Mouse (Mus musculus): ENCODE results near the gene Olfr1359. TPM values are rescaled to one million over a fixed set of nuclear protein-coding genes. Genes with fewer than 3 reads are reported as not detected.
"Not testable (repeated sequence)": the region's sequence is repeated elsewhere in the genome, so short reads cannot be mapped to it uniquely, and the experiment has no call there.

Olfr1359 gene
- total RNA-seq, 2 experiments from 2014 or later, result not detected

GRCm38 (mm10) chr13:21754294-21755001, 56.5 kb downstream of the Olfr1359 start:
- DNase-seq; intact Hi-C loops (cut with DNase I): not testable (repeated sequence)

DNA sequence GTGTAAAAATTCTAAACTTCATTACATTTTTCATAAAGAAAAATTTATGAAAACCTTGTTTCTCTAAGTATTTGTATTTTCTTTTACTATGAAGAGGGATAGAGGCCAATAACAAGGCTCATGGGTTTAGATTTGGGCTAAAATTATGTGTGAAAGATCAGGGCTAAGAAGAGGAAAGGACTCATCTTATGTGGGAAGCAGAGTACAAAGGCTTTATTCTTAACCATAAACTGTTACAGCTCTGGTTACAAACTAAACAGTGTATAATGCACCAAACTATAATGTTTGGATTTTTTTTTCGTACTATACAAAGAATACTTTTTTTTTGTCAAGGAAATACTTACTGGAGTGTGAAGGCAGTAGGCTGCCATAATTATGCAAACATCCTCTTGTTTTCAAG, 57.8 kb downstream of the Olfr1359 start:
- no peak for DNase-seq

More for the DNA sequence above, 57.8 kb downstream of the Olfr1359 start:
- intact Hi-C loops (cut with DNase I), result no loop called here

Small RNA genes lying within 50 kb of the gene (microRNA-seq; reads per million reads assigned to microRNA genes)
- gene Gm44357 (0 reads per million in 2 experiments), gene Gm44367 (0 reads per million in 2 experiments), gene Gm44454 (0 reads per million in 2 experiments)

Other genes starting within 250 kb of the Olfr1359 start
- gene Zscan26, start 244.4 kb upstream of the Olfr1359 start, total RNA-seq (2021), result 10 to 100 TPM in 1 of 2 experiments, 1 to 10 TPM in 1; 8.8 to 11.9 TPM
- under 1 TPM in 1 of 2 experiments, not detected in 1; 0.17 TPM for gene Nkapl, start 229.6 kb upstream of the Olfr1359 start, total RNA-seq (2021)
- under 1 TPM; 0.25 to 0.43 TPM for gene Zkscan4, start 219.2 kb upstream of the Olfr1359 start, total RNA-seq (2021)
- gene Gm10065, start 218.7 kb upstream of the Olfr1359 start, total RNA-seq (2021), result not detected
- 10 to 100 TPM; 21.6 to 22.8 TPM for gene AK157302, start 202.9 kb upstream of the Olfr1359 start, total RNA-seq (2021)
- gene Gm11273, start 196.7 kb upstream of the Olfr1359 start, total RNA-seq (2021), result 100 to 1,000 TPM; 119 to 122 TPM
- 1 to 10 TPM; 4.0 to 6.2 TPM for gene Zkscan8, start 167.0 kb upstream of the Olfr1359 start, total RNA-seq (2021)
- not detected for gene Olfr1366, start 155.3 kb upstream of the Olfr1359 start, total RNA-seq (2021)
- gene Olfr1535, start 138.2 kb upstream of the Olfr1359 start, total RNA-seq (2021), result not detected
- not detected for gene Olfr1364, start 116.4 kb upstream of the Olfr1359 start, total RNA-seq (2021)
- gene Olfr1362, start 84.1 kb upstream of the Olfr1359 start, total RNA-seq (2021), result not detected
- gene Olfr11, start 55.6 kb upstream of the Olfr1359 start, total RNA-seq (2021), result not detected
- gene Olfr1361, start 34.7 kb upstream of the Olfr1359 start, total RNA-seq (2021), result not detected
- gene Olfr1360, start 20.7 kb upstream of the Olfr1359 start, total RNA-seq (2021), result not detected
- 10 to 100 TPM; 10.7 to 18.2 TPM for gene Hist1h2bl, start 18.0 kb downstream of the Olfr1359 start, total RNA-seq (2021)
- gene Hist1h2ai, start 18.3 kb downstream of the Olfr1359 start, total RNA-seq (2021), result 1 to 10 TPM; 3.3 to 8.8 TPM
- 10 to 100 TPM; 12.6 to 15.0 TPM for gene Hist1h3h, start 19.5 kb downstream of the Olfr1359 start, total RNA-seq (2021)
- gene Hist1h2bm, start 23.9 kb downstream of the Olfr1359 start, total RNA-seq (2021), result 1 to 10 TPM; 2.0 to 3.5 TPM
- gene Hist1h4j, start 37.0 kb downstream of the Olfr1359 start, total RNA-seq (2021), result 1 to 10 TPM; 2.0 to 3.2 TPM
- 10 to 100 TPM; 27.0 to 38.7 TPM for gene Hist1h4k, start 52.4 kb downstream of the Olfr1359 start, total RNA-seq (2021)
- gene Hist1h2ak, start 55.7 kb downstream of the Olfr1359 start, total RNA-seq (2021), result 1 to 10 TPM; 2.1 to 4.8 TPM
- 1 to 10 TPM; 6.9 to 9.3 TPM for gene Hist1h2bn, start 56.0 kb downstream of the Olfr1359 start, total RNA-seq (2021)
- 1 to 10 TPM; 4.7 to 6.6 TPM for gene Hist1h1b, start 82.5 kb downstream of the Olfr1359 start, total RNA-seq (2021)
- 10 to 100 TPM; 11.9 to 24.7 TPM for gene Hist1h3i, start 85.3 kb downstream of the Olfr1359 start, total RNA-seq (2021)
- 1 to 10 TPM; 1.0 to 2.0 TPM for gene Hist1h2an, start 89.1 kb downstream of the Olfr1359 start, total RNA-seq (2021)
- gene Hist1h2bp, start 89.3 kb downstream of the Olfr1359 start, total RNA-seq (2021), result 1 to 10 TPM; 3.8 to 6.5 TPM
- gene Hist1h2bq, start 112.1 kb downstream of the Olfr1359 start, total RNA-seq (2021), result 10 to 100 TPM; 18.8 to 22.7 TPM
- 1 to 10 TPM in 1 of 2 experiments, under 1 TPM in 1; 0.81 to 6.5 TPM for gene Hist1h2ao, start 112.4 kb downstream of the Olfr1359 start, total RNA-seq (2021)
- gene Hist1h4m, start 113.6 kb downstream of the Olfr1359 start, total RNA-seq (2021), result 10 to 100 TPM; 61.4 to 75.8 TPM
- not detected for gene Hist1h4n, start 134.1 kb downstream of the Olfr1359 start, total RNA-seq (2021)
- gene Hist1h2ap, start 135.4 kb downstream of the Olfr1359 start, total RNA-seq (2021), result 10 to 100 TPM; 11.5 to 14.3 TPM
- 10 to 100 TPM; 19.2 to 22.2 TPM for gene Hist1h2br, start 135.6 kb downstream of the Olfr1359 start, total RNA-seq (2021)
- gene Zfp184, start 247.0 kb downstream of the Olfr1359 start, total RNA-seq (2021), result under 1 TPM; 0.26 to 0.30 TPM